Mouse (Mus musculus) kidney, postnatal 10 days (tissue): ENCODE measurements around the gene Mylk.

Experiments
- DNase-seq: peaks from one replicate; pipeline ENCODE4 v3.0.0; 2021; ENCODE audit warnings: mixed read lengths

Mylk gene

DNA sequence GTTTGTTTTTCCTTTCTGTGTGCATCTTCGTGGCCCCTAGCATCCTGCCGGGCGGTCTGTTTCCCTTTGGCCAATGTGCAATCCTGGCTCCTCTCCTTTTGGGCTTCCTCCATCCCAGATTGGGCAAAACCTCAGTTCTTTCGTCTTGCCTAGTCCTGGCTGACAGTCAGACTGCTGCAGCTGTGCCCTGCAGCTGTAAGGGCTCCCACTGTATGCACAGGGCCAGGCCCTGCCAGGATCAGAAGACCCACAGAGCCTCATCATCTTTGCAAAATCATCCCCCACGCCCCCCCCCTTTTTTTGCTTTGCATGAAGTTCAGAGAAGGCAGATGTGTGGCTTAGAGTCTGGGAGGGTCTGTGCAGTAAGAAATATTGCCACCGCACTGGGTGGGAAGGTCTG is 110.1 kb downstream of the Mylk start:
- no peak for DNase-seq

DNA sequence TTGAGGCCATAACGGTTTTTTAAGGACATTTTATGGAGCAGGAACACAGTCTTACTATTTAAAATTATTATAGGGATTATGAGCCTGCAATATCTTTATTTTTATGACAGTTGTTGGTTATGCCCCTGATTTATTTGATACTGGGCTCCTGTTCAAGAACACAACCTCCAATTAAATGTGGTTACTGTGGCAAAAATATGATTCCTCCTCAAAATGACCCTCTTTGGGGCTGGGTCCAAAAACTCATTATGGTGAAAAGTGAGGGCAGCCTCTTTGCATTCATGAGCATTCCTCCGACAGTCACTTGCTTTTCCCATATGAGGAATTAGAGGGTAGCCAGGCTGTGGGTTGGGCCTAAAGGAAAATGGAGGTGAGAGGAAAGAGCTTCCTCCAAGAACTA is 110.7 kb downstream of the Mylk start:
- no peak for DNase-seq

DNA sequence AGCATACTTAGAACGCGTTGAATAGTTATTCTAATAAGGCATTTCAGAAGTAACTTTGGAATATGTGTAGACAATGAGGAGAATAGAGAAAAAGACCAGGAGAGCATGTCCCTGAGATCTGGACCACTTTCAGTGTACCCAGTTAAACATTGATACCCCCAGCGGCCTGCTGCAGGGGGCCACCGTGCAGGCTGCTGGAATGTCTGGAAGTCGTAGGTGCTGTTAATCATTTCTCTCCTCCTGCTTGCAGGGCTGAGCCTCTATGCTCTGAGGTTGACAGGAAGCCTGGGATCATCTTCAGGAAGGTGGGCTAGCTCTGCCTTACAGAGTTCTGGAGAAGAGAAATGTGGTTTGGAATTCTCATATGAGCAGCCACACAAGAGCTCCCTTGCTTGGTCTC is 112.6 kb downstream of the Mylk start:
- DNase-seq, result peak; percentile 51

GRCm38 (mm10) chr16:34860761-34861160 is 115.8 kb downstream of the Mylk start:
- DNase-seq, result no peak

DNA sequence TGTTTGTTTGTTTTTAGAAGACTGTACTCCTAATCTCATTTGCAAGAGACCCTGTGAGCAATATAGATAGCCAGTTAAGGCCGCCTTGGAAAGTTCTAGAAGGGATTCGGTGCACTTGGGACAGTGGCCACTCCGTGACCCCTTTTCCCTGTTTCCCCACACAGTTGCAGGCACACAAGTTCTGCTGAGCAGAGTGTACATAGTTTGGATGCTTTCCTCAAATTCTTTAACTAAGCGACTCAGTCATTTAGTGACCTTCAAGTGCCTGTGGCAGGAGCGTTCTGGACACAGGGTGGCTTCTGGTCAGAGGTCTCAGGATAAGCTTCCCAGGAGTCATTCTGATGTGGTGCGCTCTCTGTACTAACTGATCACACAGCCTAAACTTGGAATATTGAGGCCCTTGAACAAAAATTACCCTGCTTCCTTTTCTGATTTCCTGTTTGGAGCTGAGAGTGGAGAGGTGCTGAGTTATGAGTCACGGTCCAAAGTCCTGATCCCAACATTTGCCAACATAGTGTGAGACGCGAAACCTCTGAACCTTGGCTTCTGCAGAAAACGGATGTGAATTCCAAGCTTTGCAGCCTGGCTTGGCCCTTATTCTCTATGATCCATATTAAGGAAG is 116.8 kb downstream of the Mylk start:
- DNase-seq, result peak; percentile 53

- peak; percentile 43 for DNase-seq
Measured at GRCm38 (mm10) chr16:34865373-34865772, 120.4 kb downstream of the Mylk start.

DNA sequence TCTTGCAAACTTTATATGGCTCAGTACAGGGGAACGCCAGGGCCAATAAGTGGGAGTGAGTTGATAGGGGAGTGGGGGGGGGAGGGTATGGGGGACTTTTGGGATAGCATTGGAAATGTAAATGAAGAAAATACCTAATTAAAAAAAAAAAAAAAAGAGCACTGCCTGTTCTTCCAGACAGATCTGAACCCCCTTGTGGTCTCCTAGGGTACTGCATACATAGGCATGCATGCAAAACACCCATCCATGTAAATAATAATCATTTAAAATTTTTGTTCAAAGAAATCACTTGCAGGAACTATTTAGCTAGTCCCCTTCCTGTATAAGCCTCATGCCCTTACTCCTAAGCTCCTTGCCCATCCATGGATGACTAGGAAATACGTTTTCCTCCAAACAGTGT is 122.2 kb downstream of the Mylk start:
- DNase-seq, result peak; percentile 44

DNA sequence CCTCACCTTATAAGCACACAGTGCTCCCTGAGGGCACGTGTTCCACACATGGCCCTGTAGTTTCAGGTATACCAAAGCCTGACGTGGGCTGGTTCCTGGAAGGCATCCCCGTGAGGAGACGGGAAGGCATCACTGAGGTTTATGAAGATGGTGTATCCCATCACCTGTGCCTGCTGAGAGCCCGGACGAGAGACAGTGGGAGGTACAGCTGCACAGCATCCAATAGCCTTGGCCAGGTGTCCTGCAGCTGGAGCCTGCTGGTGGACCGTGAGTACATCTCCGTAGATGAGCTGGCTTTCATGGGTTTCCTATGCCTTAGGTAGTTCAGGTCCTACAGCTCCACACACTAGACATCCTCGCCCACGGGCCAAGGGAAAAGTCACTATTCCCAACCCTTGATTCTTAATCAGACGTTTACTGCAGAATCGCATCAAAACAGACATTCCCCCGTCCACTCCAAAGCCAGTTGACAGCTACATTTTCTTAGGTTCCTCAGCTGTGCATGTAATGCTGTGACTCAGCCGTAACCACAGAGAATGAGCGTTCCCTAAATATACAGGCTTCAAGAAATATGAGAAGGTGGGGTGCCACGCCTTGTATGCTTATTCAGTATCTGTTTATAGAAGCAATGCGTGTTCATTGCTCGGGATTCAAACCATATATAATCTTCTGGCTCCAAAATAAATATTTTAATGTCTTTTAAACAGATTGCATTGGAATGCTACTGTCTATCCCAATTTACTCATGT is 135.2 kb downstream of the Mylk start:
- DNase-seq, result no peak

DNA sequence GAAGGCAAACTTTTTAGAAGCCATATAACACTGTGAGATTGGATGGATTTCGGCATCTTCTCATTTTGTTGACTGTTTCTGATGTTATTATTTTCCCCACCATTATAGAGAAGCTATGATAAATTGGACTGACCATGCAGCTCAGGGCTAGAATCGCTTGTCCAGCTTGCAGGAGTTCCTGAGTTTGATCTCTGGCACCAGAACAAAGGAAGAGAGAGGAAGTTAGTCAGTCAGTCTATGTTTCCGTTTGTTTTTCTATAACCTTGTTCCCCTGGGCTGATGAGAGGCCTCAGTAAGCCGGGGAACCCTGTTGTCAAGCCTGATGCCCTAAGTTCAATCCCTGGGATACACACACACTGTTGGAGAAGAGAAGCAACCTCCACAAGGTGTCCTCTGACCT is 135.8 kb downstream of the Mylk start:
- peak; percentile 12 for DNase-seq

DNA sequence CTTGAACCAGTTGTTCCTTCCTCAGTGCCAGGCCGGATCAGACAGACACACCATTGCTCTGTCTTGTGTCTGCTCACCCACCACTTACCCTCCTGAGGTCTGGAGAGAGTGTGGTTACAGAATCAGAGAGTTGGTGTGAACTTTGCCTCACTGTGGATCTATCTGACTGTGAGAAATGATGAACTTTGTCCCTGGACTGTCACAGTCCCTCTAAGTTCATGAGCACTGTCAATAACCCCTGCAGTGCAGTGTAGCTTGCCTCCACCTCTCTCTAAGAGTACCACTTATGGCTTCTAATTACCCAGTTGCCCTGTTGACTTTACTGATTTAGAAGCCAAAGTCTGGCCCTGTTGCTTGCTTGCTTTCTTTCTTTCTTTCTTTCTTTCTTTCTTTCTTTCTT is 142.0 kb downstream of the Mylk start:
- DNase-seq, result no peak

DNA sequence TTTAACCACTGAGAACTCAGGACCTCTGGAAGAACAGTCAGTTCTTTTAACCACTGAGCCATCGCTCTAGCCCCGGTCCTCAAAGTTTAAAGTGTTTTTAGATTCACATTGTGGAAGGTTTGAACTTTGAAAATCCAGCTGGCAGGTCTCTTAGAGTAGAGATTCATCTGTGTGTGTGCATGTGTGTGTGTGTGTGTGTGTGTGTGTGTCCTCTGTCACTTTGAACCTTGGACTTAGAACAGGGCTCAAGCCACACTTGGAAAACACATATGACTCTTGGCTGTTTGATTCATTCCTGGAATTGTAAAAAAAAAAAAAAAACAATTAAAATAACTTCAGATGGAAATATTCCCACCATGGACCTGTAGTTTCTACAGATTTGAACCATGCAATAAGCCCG is 149.0 kb downstream of the Mylk start:
- no peak for DNase-seq

GRCm38 (mm10) chr16:34895916-34896315 is 150.9 kb downstream of the Mylk start:
- no peak for DNase-seq

- no peak for DNase-seq
Measured at GRCm38 (mm10) chr16:34896996-34897395, 152.0 kb downstream of the Mylk start.

DNA sequence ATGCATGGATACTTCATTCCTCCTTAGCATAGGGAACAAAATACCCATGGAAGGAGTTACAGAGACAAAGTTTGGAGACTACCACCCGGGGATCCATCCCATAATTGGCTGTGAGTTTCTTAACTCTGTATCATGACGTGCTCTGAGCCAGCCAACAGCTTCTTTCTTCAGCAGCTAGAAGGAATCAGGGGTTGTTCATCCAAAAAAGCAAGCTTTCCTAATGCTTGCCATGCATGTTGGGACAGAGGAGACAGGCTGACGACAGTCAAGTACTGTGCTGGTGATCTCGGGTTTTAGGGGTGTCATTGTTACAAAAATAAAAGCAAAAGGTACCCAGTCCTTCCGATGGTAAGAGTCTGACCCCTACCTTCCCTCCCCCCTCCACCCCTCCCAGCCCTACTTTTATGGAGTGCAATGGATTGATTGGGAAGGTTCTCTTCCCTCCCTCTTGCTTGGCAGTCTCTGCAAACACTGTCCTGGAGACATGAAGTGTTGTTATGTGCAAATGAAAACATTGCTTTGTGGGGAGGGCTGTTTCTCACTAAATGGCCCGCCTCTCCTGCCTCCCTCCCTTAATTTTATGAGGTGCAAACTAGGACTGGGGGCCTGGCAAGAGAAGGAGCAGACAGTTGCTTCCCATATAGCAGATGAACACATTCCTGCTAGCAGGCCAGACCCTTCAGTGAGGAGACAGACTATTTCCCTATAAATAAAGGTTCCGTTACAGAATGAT is 153.2 kb downstream of the Mylk start:
- no peak for DNase-seq

DNA sequence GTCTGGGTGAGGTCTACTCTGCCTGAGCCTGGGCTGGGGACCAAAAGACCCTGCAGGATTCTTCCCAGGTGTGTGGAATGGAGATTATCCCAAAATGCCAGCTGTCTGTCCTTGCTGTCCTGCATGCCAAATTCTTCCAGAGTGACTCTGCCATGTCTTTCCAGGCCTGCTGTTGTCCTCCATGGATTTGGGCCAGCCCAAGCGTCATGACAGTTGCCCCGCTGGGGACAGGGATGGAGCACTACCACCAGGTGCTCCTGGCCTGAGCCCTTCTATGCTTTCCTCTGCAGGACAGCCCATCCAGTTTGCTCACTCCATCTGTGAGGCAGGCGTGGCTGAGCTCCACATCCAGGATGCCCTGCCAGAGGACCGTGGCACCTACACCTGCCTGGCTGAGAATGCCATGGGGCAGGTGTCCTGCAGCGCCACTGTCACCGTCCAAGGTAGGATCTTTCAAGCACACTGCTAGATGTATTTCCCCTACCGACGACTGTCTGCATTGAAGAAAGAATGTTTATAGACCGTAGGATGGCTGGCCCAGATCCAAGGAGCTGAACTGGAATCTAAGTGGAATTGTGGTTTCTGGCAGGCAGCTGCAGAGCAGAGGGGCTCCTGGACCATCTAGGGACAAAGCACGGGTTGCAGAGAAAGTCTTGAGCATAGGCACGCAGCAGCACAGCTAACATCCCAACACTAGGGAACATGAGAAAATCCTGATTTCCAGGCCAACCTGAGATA is 154.2 kb downstream of the Mylk start:
- peak; percentile 75 for DNase-seq

GRCm38 (mm10) chr16:34899997-34900396 is 155.0 kb downstream of the Mylk start:
- DNase-seq, result no peak

- DNase-seq, result no peak
Measured at GRCm38 (mm10) chr16:34900471-34900870, 155.5 kb downstream of the Mylk start.

DNA sequence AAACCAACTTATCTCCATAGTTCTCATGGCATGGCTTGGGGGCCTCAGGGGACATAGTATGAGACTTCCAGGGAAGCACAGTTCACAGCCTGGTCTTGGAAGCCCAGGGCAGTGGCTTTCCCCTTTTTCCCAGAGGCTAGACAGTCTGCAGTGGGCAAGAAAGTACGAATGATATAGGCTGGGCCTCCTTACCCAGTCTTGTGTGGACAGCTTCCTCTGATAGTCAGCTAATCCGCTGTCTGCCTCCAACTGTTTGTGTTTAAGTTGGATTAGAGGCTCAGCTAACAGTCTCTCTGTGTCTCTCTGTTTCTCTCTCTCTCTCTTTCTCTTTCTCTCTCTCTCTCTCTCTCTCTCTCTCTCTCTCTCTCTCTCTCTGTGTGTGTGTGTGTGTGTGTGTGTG is 156.0 kb downstream of the Mylk start:
- no peak for DNase-seq

- DNase-seq, result no peak
Measured at GRCm38 (mm10) chr16:34901611-34902293, 156.7 kb downstream of the Mylk start.

DNA sequence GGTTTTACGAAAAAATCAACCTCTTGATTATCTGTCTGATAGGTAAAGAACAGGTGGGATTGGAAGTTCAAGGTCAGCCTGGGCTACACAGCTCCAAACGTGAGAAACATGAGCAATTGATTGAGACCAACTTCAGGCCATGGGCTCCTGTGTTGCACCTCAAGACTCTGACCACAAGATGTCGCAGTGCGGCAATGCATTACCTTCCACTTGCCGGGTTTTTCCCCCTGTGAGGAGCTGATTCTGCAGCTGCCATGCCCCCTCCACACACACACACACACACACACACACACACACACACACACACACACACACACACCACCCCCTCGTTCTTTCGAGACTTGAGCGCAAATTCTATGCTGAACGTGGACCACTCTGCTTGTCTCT is 157.3 kb downstream of the Mylk start:
- DNase-seq, result peak; percentile 88

GRCm38 (mm10) chr16:34902761-34903160 is 157.8 kb downstream of the Mylk start:
- no peak for DNase-seq

GRCm38 (mm10) chr16:34904876-34905275 is 159.9 kb downstream of the Mylk start:
- DNase-seq, result no peak

- peak; percentile 60 for DNase-seq
Measured at GRCm38 (mm10) chr16:34909437-34909836, 164.4 kb downstream of the Mylk start.
